ENCODE assay signal across 8 mouse cellular contexts in the genomic region with DNA sequence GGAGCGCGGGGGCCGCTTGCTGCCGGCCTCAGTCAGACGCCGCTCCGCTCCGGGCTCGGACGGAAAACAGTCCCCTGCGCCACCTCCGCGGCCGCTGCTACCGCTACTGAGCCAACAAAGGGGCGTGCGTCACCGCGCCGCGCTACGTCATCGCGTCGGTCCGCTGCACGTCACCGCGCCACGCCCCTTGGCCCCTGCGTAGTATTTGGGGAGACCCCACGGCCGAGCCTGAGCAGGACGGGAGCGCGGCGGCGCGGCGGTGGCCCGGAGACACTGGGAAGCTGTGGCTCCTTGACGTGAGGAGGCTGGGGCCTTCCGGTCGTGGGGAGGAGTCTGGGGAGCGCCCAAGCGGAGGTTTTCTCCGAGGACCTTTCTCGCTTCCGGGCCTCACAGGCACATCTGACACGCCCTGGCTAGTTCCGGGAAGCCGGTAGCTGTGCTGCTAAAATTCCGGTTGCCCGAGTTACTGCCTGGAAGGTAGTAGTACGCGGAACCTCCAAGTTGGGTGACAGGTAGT. TPM values are rescaled to one million over a fixed set of nuclear protein-coding genes. Genes with fewer than 3 reads are reported as not detected.
DNase-seq lines count a peak whose midpoint lies in the region; ATAC-seq and TF ChIP-seq lines count a peak whose summit lies in the region.

Gene Arih1, minus strand, starts transcription at position 70 of the 517 bp plus-strand sequence.

- TF ChIP-seq CTCF in gastrocnemius, adult 2 months (IDR thresholded peaks at IDR 0.05) = no peak
- no peak; the same call in 1 of the 2 replicates for TF ChIP-seq CTCF in hindbrain, postnatal 0 days (IDR thresholded peaks at IDR 0.05; ENCODE audit: low read depth)
- TF ChIP-seq CTCF in left cerebral cortex, adult 2 months (IDR thresholded peaks at IDR 0.05) = no peak; the same call in none of the 2 replicates

- no peaks in the 10 kb centered on the region for H3K36me3 ChIP-seq in hindbrain, postnatal 0 days (ENCODE audit: insufficient read depth, low read length)

- no peaks in the 10 kb centered on the region for H3K9me3 ChIP-seq in hindbrain, postnatal 0 days (ENCODE audit: low read length)

- ATAC-seq in common myeloid progenitor, adult 5-6 weeks (replicated peaks; ENCODE audit: low read depth, poor library complexity, severe bottlenecking) = peak; percentile 93
- ATAC-seq in hindbrain, postnatal 0 days = peak; percentile 99
- peak; percentile 89 for ATAC-seq in megakaryocyte, adult 5-6 weeks (ENCODE audit: poor library complexity, severe bottlenecking)

- intact Hi-C loops in gastrocnemius, adult 2 months (cut with DNase I) = loop anchor here (2.0 to 5.0 kb wide), 2 partner anchors 134 to 196 kb away; partner anchors contain the start of genes Adpgk and Bbs4
- intact Hi-C loops in left cerebral cortex, adult 2 months (cut with DNase I) = loop anchor here (1.0 to 5.0 kb wide), 6 partner anchors 52 to 450 kb away; partner anchors contain the start of genes Adpgk, Bbs4, Hexa and Neo1

- H3K27ac ChIP-seq in gastrocnemius, adult 2 months = peak within 1 kb of the TSS; percentile 99
- peak within 1 kb of the TSS; percentile 99 for H3K27ac ChIP-seq in hindbrain, postnatal 0 days
- H3K27ac ChIP-seq in left cerebral cortex, adult 2 months = peak within 1 kb of the TSS; percentile 80

- H3K27me3 ChIP-seq in hindbrain, postnatal 0 days (ENCODE audit: insufficient read depth, low read length) = no peaks in the 10 kb centered on the region

- H3K4me1 ChIP-seq in hindbrain, postnatal 0 days (ENCODE audit: insufficient read depth, low read length) = 0 out of 2 replicates have a peak, but pooled peaks cover 2% of the 10 kb centered on the region

- peak within 1 kb of the TSS; percentile 96 for H3K4me3 ChIP-seq in gastrocnemius, adult 2 months
- H3K4me3 ChIP-seq in hindbrain, postnatal 0 days (ENCODE audit: low read length) = peak within 1 kb of the TSS; percentile 100
- peak within 1 kb of the TSS; percentile 90 for H3K4me3 ChIP-seq in left cerebral cortex, adult 2 months

- under 1% methylated on average over 55 of the region's 56 CpGs for WGBS in hindbrain, postnatal 0 days

- H3K4me2 ChIP-seq in hindbrain, postnatal 0 days (ENCODE audit: low read depth, low read length) = peak within 1 kb of the TSS; percentile 94

- peak within 1 kb of the TSS; percentile 99 for H3K9ac ChIP-seq in hindbrain, postnatal 0 days (replicated peaks; ENCODE audit: low read length)

- DNase-seq in ZHBTc4 (ENCODE audit: low read depth, low spot score) = peak; percentile 100
- peak; percentile 99 for DNase-seq in gastrocnemius, adult 2 months
- peak; percentile 99 for DNase-seq in hindbrain, postnatal 0 days (ENCODE audit: low spot score)
- peak; percentile 100 for DNase-seq in left cerebral cortex, adult 2 months (ENCODE audit: extremely low spot score in 1 of 2, low spot score in 2 of 2)
- peak; percentile 99 for DNase-seq in right cerebral cortex, adult 2 months (ENCODE audit: low spot score in 2 of 2)
- DNase-seq in urinary bladder, postnatal 14 days (ENCODE audit: low spot score) = peak; percentile 99

RNA-seq across cellular contexts. Expression of gene Arih1, which starts in this region (rescaled TPM):
- total RNA-seq in common myeloid progenitor, adult 5-6 weeks (2017) = 69.5 and 72.4 TPM in 2 replicates
- 100 to 1,000 TPM; 101 to 117 TPM for total RNA-seq in gastrocnemius, adult 2 months (2021)
- 34.4 and 40.3 TPM in 2 replicates for total RNA-seq in hindbrain, postnatal 0 days (2014; rRNA removed)
- polyA plus RNA-seq in hindbrain, postnatal 0 days (2015; fragmentation: Nextera tagmentation; extraction: Ambion mirVana) = 7.4 and 9.3 TPM in 2 replicates
- total RNA-seq in left cerebral cortex, adult 2 months (2021) = 100 to 1,000 TPM; 118 to 130 TPM
- total RNA-seq in megakaryocyte, adult 5-6 weeks (2015) = 84.9 and 95.7 TPM in 2 replicates
- 71.7 and 94.6 TPM in 2 replicates for total RNA-seq in megakaryocyte, adult 5-6 weeks (2017)

Comparison
In these comparisons a context has a peak if more than half of its experiments do, and no peak if none do; other contexts are left out.
1. Peak in every context shown above with its lines: DNase-seq, ATAC-seq, H3K4me3 ChIP-seq and H3K27ac ChIP-seq.